Mouse (Mus musculus): ENCODE measurements around the gene Cemip. TPM values are rescaled to one million over a fixed set of nuclear protein-coding genes. Genes with fewer than 3 reads are reported as not detected.

Cemip gene
- polyA plus RNA-seq, 1 experiment from 2014 or later, result 1.7 TPM

DNA sequence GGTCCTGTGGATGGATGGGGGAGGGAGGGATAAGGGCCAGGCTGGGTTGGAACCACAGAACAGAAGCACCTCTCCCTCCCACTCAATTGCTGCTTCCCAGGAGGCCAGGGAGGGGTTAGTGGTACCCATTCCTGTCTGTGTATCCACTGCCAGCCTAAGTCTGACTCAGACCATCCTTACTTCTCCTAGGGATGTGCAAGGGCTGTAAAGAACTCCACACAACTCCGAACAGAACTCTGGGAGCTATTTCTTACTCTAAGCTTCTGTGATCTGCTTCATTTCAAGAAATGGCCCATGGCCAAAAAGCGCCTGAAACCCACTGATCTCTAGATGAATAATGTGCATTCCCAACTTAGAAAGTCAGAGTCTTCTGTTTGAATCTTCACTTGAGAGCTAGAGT is 146.2 kb downstream of the Cemip start:
- 64% methylated on average over 2 of the region's 2 CpGs for WGBS
- no peak for ATAC-seq (ENCODE audit: insufficient read depth)
- Histone ChIP-seq H3K4me2 (no peak overlapping the region), H3K9me3 (ENCODE audit: low read depth, low read length) (no peaks in the 10 kb centered on the region), H3K4me1 (ENCODE audit: insufficient read depth) (no peaks in the 10 kb centered on the region), H3K36me3 (ENCODE audit: insufficient read depth) (no peaks in the 10 kb centered on the region), H3K27ac (ENCODE audit: low read depth) (no peak overlapping the region), H3K9ac (no peak overlapping the region), H3K27me3 (ENCODE audit: insufficient read depth, low read length) (no peaks in the 10 kb centered on the region), H3K4me3 (ENCODE audit: low read depth, low read length) (no peak overlapping the region)
- no peak for TF ChIP-seq CTCF (IDR thresholded peaks at IDR 0.05; ENCODE audit: low read depth)
- DNase-seq, result no peak

DNA sequence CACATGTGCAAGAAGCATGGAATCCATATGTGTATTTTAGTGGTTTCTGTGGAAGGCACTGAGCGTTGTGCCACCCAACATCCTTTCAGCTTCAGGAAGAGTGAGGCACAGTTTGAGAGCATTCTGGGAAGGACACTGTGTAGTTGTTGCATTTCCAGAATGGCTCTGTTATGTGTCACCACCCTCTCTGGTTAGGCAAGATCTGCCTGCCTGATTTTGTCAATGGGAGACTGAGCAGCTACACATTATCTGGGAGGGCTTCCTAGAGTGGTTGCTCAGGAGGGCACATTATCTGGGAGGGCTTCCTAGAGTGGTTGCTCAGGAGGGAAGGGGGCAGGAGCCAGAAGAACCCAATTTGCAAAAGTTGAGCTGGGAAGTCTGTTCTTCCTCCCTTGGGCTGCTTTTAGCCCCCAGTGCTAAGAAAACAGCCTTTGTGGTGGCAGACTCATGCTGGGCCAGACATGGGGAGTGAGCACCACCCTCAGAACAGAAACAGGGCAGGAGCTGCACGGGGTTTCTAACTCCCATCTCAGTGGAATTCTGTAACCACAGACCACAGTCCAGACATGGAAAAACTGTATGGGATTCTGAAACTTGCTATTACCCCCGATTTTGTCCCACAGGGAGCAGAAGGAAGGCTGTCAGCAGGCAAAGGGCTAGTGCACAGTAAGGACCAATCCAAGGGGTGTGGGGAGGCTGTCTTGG is 147.1 kb downstream of the Cemip start:
- Histone ChIP-seq H3K27ac (ENCODE audit: low read depth) (no peak overlapping the region), H3K9me3 (ENCODE audit: low read depth, low read length) (no peaks in the 10 kb centered on the region), H3K36me3 (ENCODE audit: insufficient read depth) (no peaks in the 10 kb centered on the region), H3K4me3 (ENCODE audit: low read depth, low read length) (no peak overlapping the region), H3K4me1 (ENCODE audit: insufficient read depth) (no peaks in the 10 kb centered on the region), H3K9ac (no peak overlapping the region), H3K27me3 (ENCODE audit: insufficient read depth, low read length) (no peaks in the 10 kb centered on the region), H3K4me2 (no peak overlapping the region)
- 67% methylated on average over 3 of the region's 3 CpGs for WGBS
- no peak for TF ChIP-seq CTCF (IDR thresholded peaks at IDR 0.05; ENCODE audit: low read depth)
- DNase-seq (no peak), ATAC-seq (ENCODE audit: insufficient read depth) (no peak)

DNA sequence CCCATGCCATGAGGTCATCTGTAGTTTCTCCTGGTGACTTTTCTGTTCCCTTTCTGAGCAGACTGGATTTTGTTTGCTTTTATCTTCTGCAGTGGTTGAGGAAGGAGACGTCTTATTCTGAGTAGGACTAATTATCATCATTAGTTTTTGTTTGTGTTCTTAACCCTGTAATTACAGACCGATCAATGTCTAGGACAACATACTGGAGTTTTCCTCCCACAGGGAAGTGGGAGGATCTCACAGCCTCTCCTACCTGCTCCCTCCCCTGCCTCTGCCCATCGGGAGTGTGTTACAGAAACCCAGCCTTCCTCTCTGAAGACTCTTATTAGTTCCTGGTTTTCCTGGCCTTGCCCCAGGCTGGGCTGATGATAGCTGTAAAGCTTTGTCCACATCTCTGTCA is 164.7 kb downstream of the Cemip start:
- no peak overlapping the region for H3K9ac ChIP-seq
- no peaks in the 10 kb centered on the region for H3K27me3 ChIP-seq (ENCODE audit: insufficient read depth, low read length)
- H3K4me3 ChIP-seq (ENCODE audit: low read depth, low read length), result no peak overlapping the region
- DNase-seq (no peak), ATAC-seq (ENCODE audit: insufficient read depth) (no peak)
- no peak overlapping the region for H3K27ac ChIP-seq (ENCODE audit: low read depth)
- H3K4me2 ChIP-seq, result no peak overlapping the region
- no peaks in the 10 kb centered on the region for H3K36me3 ChIP-seq (ENCODE audit: insufficient read depth)
- no peaks in the 10 kb centered on the region for H3K4me1 ChIP-seq (ENCODE audit: insufficient read depth)
- WGBS, result 46% methylated on average over 3 of the region's 3 CpGs
- H3K9me3 ChIP-seq (ENCODE audit: low read depth, low read length), result no peaks in the 10 kb centered on the region
- TF ChIP-seq CTCF (IDR thresholded peaks at IDR 0.05; ENCODE audit: low read depth), result no peak

GRCm38 (mm10) chr7:83920241-83920640 is 166.1 kb downstream of the Cemip start:
- WGBS, result 61% methylated on average over 4 of the region's 4 CpGs
- Histone ChIP-seq H3K9ac (no peak overlapping the region), H3K27me3 (ENCODE audit: insufficient read depth, low read length) (no peaks in the 10 kb centered on the region), H3K4me2 (no peak overlapping the region), H3K36me3 (ENCODE audit: insufficient read depth) (no peaks in the 10 kb centered on the region), H3K27ac (ENCODE audit: low read depth) (no peak overlapping the region), H3K4me1 (ENCODE audit: insufficient read depth) (no peaks in the 10 kb centered on the region), H3K9me3 (ENCODE audit: low read depth, low read length) (no peaks in the 10 kb centered on the region), H3K4me3 (ENCODE audit: low read depth, low read length) (no peak overlapping the region)
- no peak for TF ChIP-seq CTCF (IDR thresholded peaks at IDR 0.05; ENCODE audit: low read depth)
- ATAC-seq (ENCODE audit: insufficient read depth), result no peak
- DNase-seq, result no peak

DNA sequence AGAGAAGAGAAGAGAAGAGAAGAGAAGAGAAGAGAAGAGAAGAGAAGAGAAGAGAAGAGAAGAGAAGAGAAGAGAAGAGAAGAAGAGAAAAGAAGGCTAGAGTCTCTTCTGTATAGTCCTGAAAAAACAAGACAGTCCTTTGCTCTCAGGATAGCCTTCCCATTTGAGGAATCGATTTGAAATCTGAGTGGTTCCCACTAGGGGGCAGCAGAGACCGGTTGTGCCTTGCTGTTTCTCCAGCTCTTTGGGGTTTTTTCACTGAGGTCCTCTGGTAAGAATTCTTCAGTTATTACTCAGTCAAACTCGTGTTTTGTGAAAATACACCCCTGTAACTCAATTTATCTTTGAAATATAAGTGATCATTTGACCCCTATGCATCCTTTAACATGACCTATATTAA is 171.7 kb downstream of the Cemip start:
- peak; percentile 96 for DNase-seq
- H3K9ac ChIP-seq, result no peak overlapping the region
- ATAC-seq (ENCODE audit: insufficient read depth), result peak; percentile 32; the same call in 1 of the 2 replicates
- no peaks in the 10 kb centered on the region for H3K27me3 ChIP-seq (ENCODE audit: insufficient read depth, low read length)
- no peaks in the 10 kb centered on the region for H3K4me1 ChIP-seq (ENCODE audit: insufficient read depth)
- H3K9me3 ChIP-seq (ENCODE audit: low read depth, low read length), result no peaks in the 10 kb centered on the region
- H3K36me3 ChIP-seq (ENCODE audit: insufficient read depth), result no peaks in the 10 kb centered on the region
- H3K4me3 ChIP-seq (ENCODE audit: low read depth, low read length), result no peak overlapping the region
- TF ChIP-seq CTCF (IDR thresholded peaks at IDR 0.05; ENCODE audit: low read depth), result peak; percentile 89
- 0% methylated on average over 3 of the region's 3 CpGs for WGBS
- H3K27ac ChIP-seq (ENCODE audit: low read depth), result no peak overlapping the region
- no peak overlapping the region for H3K4me2 ChIP-seq

DNA sequence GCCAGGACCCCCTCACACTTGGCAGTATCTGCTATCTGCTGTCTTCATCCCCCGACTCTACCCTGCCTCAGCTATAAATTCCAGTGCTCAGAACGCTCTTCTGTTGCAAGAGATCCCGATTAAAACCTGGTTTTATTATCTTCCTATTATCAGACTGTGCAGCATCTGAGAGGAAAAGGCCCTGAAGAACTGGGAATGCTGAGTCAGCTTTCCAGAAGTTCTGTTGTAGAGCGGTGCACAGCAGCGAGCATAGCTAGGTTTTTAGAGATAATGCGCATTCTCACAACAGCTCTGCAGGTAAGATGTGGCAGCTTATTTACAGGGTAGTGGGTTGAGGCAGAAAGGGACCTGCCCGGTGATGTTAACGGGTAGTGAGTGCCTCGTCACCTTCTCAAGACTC is 172.3 kb downstream of the Cemip start:
- Histone ChIP-seq H3K27me3 (ENCODE audit: insufficient read depth, low read length) (no peaks in the 10 kb centered on the region), H3K36me3 (ENCODE audit: insufficient read depth) (no peaks in the 10 kb centered on the region), H3K9me3 (ENCODE audit: low read depth, low read length) (no peaks in the 10 kb centered on the region), H3K4me3 (ENCODE audit: low read depth, low read length) (no peak overlapping the region), H3K4me2 (no peak overlapping the region), H3K27ac (ENCODE audit: low read depth) (peak overlapping the region; percentile 47), H3K9ac (no peak overlapping the region), H3K4me1 (ENCODE audit: insufficient read depth) (no peaks in the 10 kb centered on the region)
- no peak for TF ChIP-seq CTCF (IDR thresholded peaks at IDR 0.05; ENCODE audit: low read depth)
- ATAC-seq (ENCODE audit: insufficient read depth), result peak; percentile 26; the same call in 1 of the 2 replicates
- 61% methylated on average over 9 of the region's 9 CpGs for WGBS
- DNase-seq, result no peak

DNA sequence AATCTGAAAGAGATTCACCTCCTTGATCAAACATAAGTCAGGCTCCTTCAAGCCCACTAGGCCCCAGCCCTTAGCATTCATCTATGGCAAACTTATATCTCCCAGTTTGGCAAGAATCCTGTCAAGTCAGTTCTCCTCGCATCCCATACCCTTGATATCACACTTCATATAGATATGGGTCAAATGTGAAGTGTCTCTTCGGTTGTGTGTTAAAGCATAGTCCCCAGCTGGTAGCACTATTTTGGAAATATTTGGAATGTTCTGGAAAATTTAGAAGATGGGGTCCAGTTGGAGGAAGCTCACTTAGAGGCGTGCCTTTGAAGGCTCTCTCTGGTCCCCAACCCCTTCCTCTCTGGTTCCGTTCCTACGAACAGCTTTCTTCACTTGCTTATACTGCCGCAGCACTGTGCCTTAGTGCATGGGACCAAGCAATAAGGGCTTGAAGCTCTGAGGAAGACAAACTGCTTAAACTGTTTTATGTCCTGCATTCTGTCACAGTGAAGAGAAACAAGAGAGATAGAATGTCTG is 172.8 kb downstream of the Cemip start:
- Histone ChIP-seq H3K4me1 (ENCODE audit: insufficient read depth) (no peaks in the 10 kb centered on the region), H3K9ac (no peak overlapping the region), H3K4me2 (no peak overlapping the region), H3K27me3 (ENCODE audit: insufficient read depth, low read length) (no peaks in the 10 kb centered on the region), H3K36me3 (ENCODE audit: insufficient read depth) (no peaks in the 10 kb centered on the region), H3K27ac (ENCODE audit: low read depth) (peak overlapping the region; percentile 47; the same call in 1 of the 2 replicates), H3K4me3 (ENCODE audit: low read depth, low read length) (no peak overlapping the region), H3K9me3 (ENCODE audit: low read depth, low read length) (no peaks in the 10 kb centered on the region)
- DNase-seq, result peak; percentile 72
- WGBS, result 55% methylated on average over 6 of the region's 6 CpGs
- no peak for TF ChIP-seq CTCF (IDR thresholded peaks at IDR 0.05; ENCODE audit: low read depth)
- ATAC-seq (ENCODE audit: insufficient read depth), result peak; percentile 84

All from lung, embryonic 14.5 days (tissue).